Mouse (Mus musculus) heart, embryonic 11.5 days (tissue): ENCODE data around the gene Osgin1. TPM values are rescaled to one million over a fixed set of nuclear protein-coding genes. Genes with fewer than 3 reads are reported as not detected.

Experiments used
- ATAC-seq: fragments of 200-750 bp; cut with Nextera tagmentation; replicated peaks from 2 replicates; pipeline ENCODE4 v1.8.0; 2017; ENCODE audit warnings: moderate library complexity; ENCODE audit not compliant: insufficient number of reproducible peaks, low FRiP score, low TSS enrichment
- H3K27ac ChIP-seq: fragments of 300-500 bp; sonication (generic); 2 replicates; pipeline ENCODE4 v1.5.1; 2014; ENCODE audit warnings: mild to moderate bottlenecking, low read depth, low read length
- H3K27me3 ChIP-seq: fragments of 300-500 bp; sonication (generic); 2 replicates; pipeline ENCODE4 v1.6.1; 2014; ENCODE audit warnings: mild to moderate bottlenecking, low read length, mixed read lengths; ENCODE audit not compliant: control insufficient read depth, insufficient read depth
- H3K36me3 ChIP-seq: fragments of 300-500 bp; sonication (generic); 2 replicates; pipeline ENCODE4 v1.6.1; 2014; ENCODE audit warnings: mild to moderate bottlenecking, low read length, moderate library complexity, mixed read lengths; ENCODE audit not compliant: control insufficient read depth, insufficient read depth
- H3K4me1 ChIP-seq: fragments of 300-500 bp; sonication (generic); 2 replicates; pipeline ENCODE4 v1.6.1; 2014; ENCODE audit warnings: low read length; ENCODE audit not compliant: control insufficient read depth, insufficient read depth
- H3K4me2 ChIP-seq: fragments of 300-500 bp; sonication (generic); 2 replicates; pipeline ENCODE4 v1.6.1; 2014; ENCODE audit warnings: mild to moderate bottlenecking, moderate library complexity
- H3K4me3 ChIP-seq: fragments of 300-500 bp; sonication (generic); 2 replicates; pipeline ENCODE4 v1.5.1; 2014; ENCODE audit warnings: low read depth, low read length
- H3K9ac ChIP-seq: fragments of 300-500 bp; sonication (generic); 2 replicates; pipeline ENCODE4 v1.6.1; 2014; ENCODE audit warnings: mild to moderate bottlenecking, low read depth, low read length, moderate library complexity
- H3K9me3 ChIP-seq: fragments of 300-500 bp; sonication (generic); replicated peaks from 2 replicates; pipeline ENCODE4 v1.6.1; 2016; ENCODE audit warnings: low read length; ENCODE audit not compliant: control insufficient read depth
- WGBS: fragments of 180-500 bp; shearing (Covaris S2); extraction: QIAGEN DNeasy Blood & Tissue Kit; methylation state at CpG from one replicate; pipeline ENCODE4 v1.1.7; 2014; ENCODE audit not compliant: insufficient replicate concordance; 5-methylcytosine and 5-hydroxymethylcytosine counted together
- polyA plus RNA-seq: library from polyadenylated mRNA; unstranded; fragments of >200 nt; fragmentation: Nextera tagmentation; extraction: Ambion mirVana; gene quantifications from 2 replicates; pipeline ENCODE4 v1.2.1, GENCODE M21; 2014

The Osgin1 gene
- polyA plus RNA-seq, 1 experiment from 2014 or later = 0.94 TPM

GRCm38 (mm10) chr8:119426069-119426735, 7.7 kb upstream of the Osgin1 start:
- ATAC-seq = no peak
- Histone ChIP-seq H3K27ac (no peak overlapping the region), H3K4me1 (peaks cover 9% of the 10 kb centered on the region), H3K27me3 (peaks cover 5% of the 10 kb centered on the region; the same call in 1 of the 2 replicates), H3K9me3 (no peaks in the 10 kb centered on the region), H3K36me3 (no peaks in the 10 kb centered on the region), H3K9ac (no peak overlapping the region), H3K4me3 (no peak overlapping the region), H3K4me2 (no peak overlapping the region)
- 70% methylated on average over 6 of the region's 6 CpGs for WGBS

DNA sequence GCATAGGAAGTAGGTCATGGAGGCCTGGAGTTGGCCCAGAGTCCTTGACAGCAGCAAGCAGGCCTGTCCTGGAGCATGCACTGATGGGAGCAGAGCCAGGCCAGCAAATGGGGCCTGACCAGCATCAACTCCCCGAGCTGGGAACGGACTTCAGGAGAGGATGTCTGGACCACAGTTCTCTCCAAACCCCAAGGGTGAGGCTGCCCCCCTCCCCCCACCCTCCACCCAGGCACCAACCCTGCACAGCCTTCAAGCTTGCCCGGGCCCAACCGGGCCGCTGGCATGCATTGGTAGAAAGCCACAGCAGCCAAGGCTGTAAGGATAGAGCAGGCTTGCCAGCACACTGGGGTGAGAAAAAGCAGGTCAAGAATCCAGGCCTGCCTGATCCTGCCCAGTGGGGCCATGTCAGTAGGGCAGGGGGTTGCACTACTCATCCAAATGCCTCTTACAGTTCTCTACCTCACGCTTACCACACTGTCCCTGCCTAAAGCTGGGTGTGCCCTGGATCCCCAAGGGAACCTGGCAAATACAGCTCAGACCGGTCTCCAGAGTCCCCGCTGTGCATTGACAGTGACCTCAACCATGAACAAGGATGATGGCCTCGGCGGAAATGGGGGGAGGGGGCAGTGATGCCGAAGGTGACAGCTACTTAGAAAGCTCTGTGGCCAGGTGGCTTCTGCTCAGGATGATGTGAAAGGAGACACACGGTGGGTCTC, 6.1 kb upstream of the Osgin1 start:
- WGBS = 70% methylated on average over 12 of the region's 12 CpGs
- Histone ChIP-seq H3K27ac (no peak overlapping the region), H3K36me3 (no peaks in the 10 kb centered on the region), H3K27me3 (no peaks in the 10 kb centered on the region; the same call in 1 of the 2 replicates), H3K4me1 (peaks cover 6% of the 10 kb centered on the region), H3K9ac (no peak overlapping the region), H3K9me3 (no peaks in the 10 kb centered on the region), H3K4me2 (no peak overlapping the region), H3K4me3 (no peak overlapping the region)
- ATAC-seq = no peak

GRCm38 (mm10) chr8:119428350-119428740, 5.6 kb upstream of the Osgin1 start:
- Histone ChIP-seq H3K27ac (no peak overlapping the region), H3K4me3 (no peak overlapping the region), H3K4me1 (peaks cover 6% of the 10 kb centered on the region), H3K36me3 (no peaks in the 10 kb centered on the region), H3K4me2 (no peak overlapping the region), H3K9ac (no peak overlapping the region), H3K27me3 (no peaks in the 10 kb centered on the region; the same call in 1 of the 2 replicates), H3K9me3 (no peaks in the 10 kb centered on the region)
- ATAC-seq = no peak
- 62% methylated on average over 7 of the region's 7 CpGs for WGBS

GRCm38 (mm10) chr8:119428766-119429327, 5.1 kb upstream of the Osgin1 start:
- no peaks in the 10 kb centered on the region for H3K36me3 ChIP-seq
- H3K9me3 ChIP-seq = no peaks in the 10 kb centered on the region
- H3K27ac ChIP-seq = no peak overlapping the region
- 69% methylated on average over 5 of the region's 5 CpGs for WGBS
- no peak overlapping the region for H3K4me2 ChIP-seq
- no peaks in the 10 kb centered on the region; the same call in 1 of the 2 replicates for H3K27me3 ChIP-seq
- peaks cover 2% of the 10 kb centered on the region for H3K4me1 ChIP-seq
- H3K9ac ChIP-seq = no peak overlapping the region
- ATAC-seq = no peak
- H3K4me3 ChIP-seq = no peak overlapping the region

DNA sequence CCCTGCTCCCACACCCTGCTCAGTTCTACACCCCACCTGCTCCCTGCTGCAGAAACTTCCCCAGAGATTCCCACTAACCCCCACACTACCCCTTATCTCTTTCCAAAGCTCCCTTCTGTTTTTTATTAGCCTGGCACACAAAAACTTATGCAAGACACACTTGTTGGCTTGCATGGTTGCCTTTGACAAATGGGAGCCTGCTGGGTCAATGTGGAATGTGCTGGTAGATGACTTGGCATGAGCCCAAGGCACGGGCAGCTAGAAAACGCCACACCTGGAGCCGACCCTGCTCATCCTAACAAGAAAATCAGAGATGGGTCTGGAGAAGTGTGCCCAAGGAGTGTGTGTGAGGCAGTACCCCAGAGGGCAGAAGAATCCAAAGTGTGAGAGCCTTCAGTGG, 4.4 kb upstream of the Osgin1 start:
- H3K36me3 ChIP-seq = no peaks in the 10 kb centered on the region
- 82% methylated on average over 3 of the region's 3 CpGs for WGBS

DNA sequence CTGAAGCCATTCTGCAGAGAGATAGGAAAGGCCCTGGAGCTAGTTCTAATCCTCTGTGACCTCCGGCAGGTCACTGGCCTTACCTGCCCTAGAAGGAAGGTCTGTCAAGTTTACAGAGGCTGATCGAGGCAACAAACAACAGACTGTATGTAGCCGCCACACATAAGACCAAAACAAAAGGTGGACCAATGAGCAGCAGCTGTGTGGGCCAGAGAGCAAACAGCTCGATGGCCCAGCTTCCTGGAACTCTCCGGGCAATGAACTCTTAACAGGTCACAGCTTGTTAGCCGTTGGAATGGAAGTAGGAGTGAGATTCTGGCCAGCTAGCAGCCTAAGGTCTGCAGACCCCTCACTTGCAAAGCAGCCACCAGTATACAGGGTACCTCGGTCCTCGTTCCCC, 3.7 kb upstream of the Osgin1 start:
- Histone ChIP-seq H3K4me1 (no peaks in the 10 kb centered on the region), H3K36me3 (no peaks in the 10 kb centered on the region), H3K27me3 (no peaks in the 10 kb centered on the region; the same call in 1 of the 2 replicates), H3K4me2 (no peak overlapping the region), H3K9ac (no peak overlapping the region), H3K9me3 (no peaks in the 10 kb centered on the region), H3K4me3 (no peak overlapping the region), H3K27ac (no peak overlapping the region)
- no peak for ATAC-seq
- 77% methylated on average over 8 of the region's 8 CpGs for WGBS

More for the DNA sequence above, 4.4 kb upstream of the Osgin1 start:
- H3K9ac ChIP-seq = no peak overlapping the region
- no peaks in the 10 kb centered on the region for H3K4me1 ChIP-seq
- H3K27ac ChIP-seq = no peak overlapping the region
- no peaks in the 10 kb centered on the region for H3K9me3 ChIP-seq
- no peak overlapping the region for H3K4me3 ChIP-seq
- H3K4me2 ChIP-seq = no peak overlapping the region
- no peak for ATAC-seq
- no peaks in the 10 kb centered on the region; the same call in 1 of the 2 replicates for H3K27me3 ChIP-seq

- ATAC-seq = no peak
- 61% methylated on average over 7 of the region's 7 CpGs for WGBS
- no peaks in the 10 kb centered on the region for H3K4me1 ChIP-seq
These were observed 3.2 kb upstream of the Osgin1 start for GRCm38 (mm10) chr8:119430690-119431089.

DNA sequence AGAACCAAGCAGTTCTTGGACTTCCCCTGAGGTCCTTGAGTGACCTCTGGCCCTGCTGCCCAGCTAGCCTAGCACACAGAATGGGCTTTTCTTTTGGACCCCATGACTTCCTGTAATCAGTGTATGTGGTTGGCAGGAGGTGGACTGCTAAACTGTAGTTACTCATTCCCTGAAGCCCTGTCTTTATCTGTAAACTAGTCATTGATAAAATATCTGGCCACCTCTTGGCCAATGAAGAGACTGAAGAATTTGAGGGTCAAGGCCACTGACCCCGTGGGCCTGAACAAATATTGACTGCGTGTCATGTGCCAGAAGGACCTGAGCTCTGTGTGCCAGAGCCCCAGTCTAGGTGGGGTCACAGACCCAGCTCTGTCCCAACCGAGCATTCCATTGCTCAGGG, 1.6 kb upstream of the Osgin1 start:
- H3K4me3 ChIP-seq = no peak overlapping the region
- no peak overlapping the region for H3K4me2 ChIP-seq
- H3K9ac ChIP-seq = no peak overlapping the region
- H3K36me3 ChIP-seq = no peaks in the 10 kb centered on the region
- H3K27me3 ChIP-seq = no peaks in the 10 kb centered on the region; the same call in 1 of the 2 replicates
- no peak overlapping the region for H3K27ac ChIP-seq
- ATAC-seq = no peak
- WGBS = 37% methylated on average over 3 of the region's 3 CpGs
- no peaks in the 10 kb centered on the region for H3K9me3 ChIP-seq
- H3K4me1 ChIP-seq = peaks cover 9% of the 10 kb centered on the region; the same call in 1 of the 2 replicates

More at GRCm38 (mm10) chr8:119430690-119431089, 3.2 kb upstream of the Osgin1 start:
- H3K9me3 ChIP-seq = no peaks in the 10 kb centered on the region
- no peak overlapping the region for H3K4me2 ChIP-seq
- H3K27ac ChIP-seq = no peak overlapping the region
- H3K9ac ChIP-seq = no peak overlapping the region
- no peaks in the 10 kb centered on the region; the same call in 1 of the 2 replicates for H3K27me3 ChIP-seq
- no peak overlapping the region for H3K4me3 ChIP-seq
- no peaks in the 10 kb centered on the region for H3K36me3 ChIP-seq
